Mouse (Mus musculus) lung, embryonic 15.5 days (tissue): ENCODE measurements around the gene Sgk1. TPM values are rescaled to one million over a fixed set of nuclear protein-coding genes. Genes with fewer than 3 reads are reported as not detected.
"Not testable (repeated sequence)": the region's sequence is repeated elsewhere in the genome, so short reads cannot be mapped to it uniquely, and the experiment has no call there.

Experiments
- ATAC-seq: fragments of 200-750 bp; cut with Nextera tagmentation; 2 replicates; pipeline ENCODE4 v1.8.0; 2017; ENCODE audit warnings: moderate number of reproducible peaks, borderline replicate concordance; ENCODE audit not compliant: low FRiP score, low TSS enrichment; ENCODE audit errors: extremely low read depth
- H3K27ac ChIP-seq: fragments of 300-500 bp; sonication (generic); 2 replicates; pipeline ENCODE4 v1.5.1; 2015; ENCODE audit warnings: moderate library complexity, mild to moderate bottlenecking, inconsistent platforms
- H3K27me3 ChIP-seq: fragments of 300-500 bp; sonication (generic); 2 replicates; pipeline ENCODE4 v1.6.1; 2015; ENCODE audit warnings: inconsistent platforms
- H3K36me3 ChIP-seq: fragments of 300-500 bp; sonication (generic); 2 replicates; pipeline ENCODE4 v1.6.1; 2015; ENCODE audit warnings: inconsistent platforms
- H3K4me1 ChIP-seq: fragments of 300-500 bp; sonication (generic); 2 replicates; pipeline ENCODE4 v1.6.1; 2015; ENCODE audit warnings: inconsistent platforms
- H3K4me2 ChIP-seq: fragments of 300-500 bp; sonication (generic); 2 replicates; pipeline ENCODE4 v1.6.1; 2015; ENCODE audit warnings: inconsistent platforms, mild to moderate bottlenecking, moderate library complexity
- H3K4me3 ChIP-seq: fragments of 300-500 bp; sonication (generic); 2 replicates; pipeline ENCODE4 v1.5.1; 2015; ENCODE audit warnings: mild to moderate bottlenecking, inconsistent platforms
- H3K9ac ChIP-seq: fragments of 300-500 bp; sonication (generic); 2 replicates; pipeline ENCODE4 v1.6.1; 2015; ENCODE audit warnings: inconsistent platforms
- H3K9me3 ChIP-seq: fragments of 300-500 bp; sonication (generic); 2 replicates; pipeline ENCODE4 v1.6.1; 2016; ENCODE audit warnings: inconsistent platforms
- whole genome bisulfite sequencing: fragments of 180-500 bp; shearing (Covaris S2); methylation state at CpG from one replicate; pipeline ENCODE4 v1.1.7; 2015; 5-methylcytosine and 5-hydroxymethylcytosine counted together
- polyA plus RNA-seq: library from polyadenylated mRNA; unstranded; fragments of >200 nt; fragmentation: Nextera tagmentation; extraction: Ambion mirVana; gene quantifications from 2 replicates; pipeline ENCODE4 v1.2.1, GENCODE M21; 2015

The Sgk1 gene
- polyA plus RNA-seq, 1 experiment from 2014 or later, result 47.1 TPM

DNA sequence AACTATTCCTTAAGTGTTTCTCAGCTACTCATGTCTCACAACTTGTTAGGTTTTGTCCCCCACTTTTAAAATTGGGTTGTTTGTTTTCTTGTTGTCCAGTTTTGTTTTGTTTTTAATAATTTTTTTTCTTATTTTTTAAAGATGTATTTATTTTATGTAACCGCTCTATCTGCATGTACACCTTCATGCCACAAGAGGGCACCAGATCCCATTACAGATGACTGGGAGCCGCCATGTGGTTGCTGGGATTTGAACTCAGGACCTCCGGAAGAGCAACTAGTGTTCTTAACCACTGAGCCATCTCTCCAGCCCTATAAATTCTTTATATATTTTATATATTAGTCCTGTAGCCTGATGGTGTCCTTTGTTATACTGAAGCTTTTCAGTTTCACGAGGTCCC is 136.6 kb downstream of the Sgk1 start:
- H3K4me2 ChIP-seq, result no peak overlapping the region
- WGBS, result 91% methylated on average over 4 of the region's 4 CpGs
- H3K4me3 ChIP-seq, result no peak overlapping the region
- no peak overlapping the region for H3K27ac ChIP-seq
- no peak overlapping the region for H3K9ac ChIP-seq
- H3K9me3 ChIP-seq, result no peaks in the 10 kb centered on the region
- H3K27me3 ChIP-seq, result no peaks in the 10 kb centered on the region
- H3K4me1 ChIP-seq, result no peaks in the 10 kb centered on the region
- no peak for ATAC-seq
- H3K36me3 ChIP-seq, result no peaks in the 10 kb centered on the region

DNA sequence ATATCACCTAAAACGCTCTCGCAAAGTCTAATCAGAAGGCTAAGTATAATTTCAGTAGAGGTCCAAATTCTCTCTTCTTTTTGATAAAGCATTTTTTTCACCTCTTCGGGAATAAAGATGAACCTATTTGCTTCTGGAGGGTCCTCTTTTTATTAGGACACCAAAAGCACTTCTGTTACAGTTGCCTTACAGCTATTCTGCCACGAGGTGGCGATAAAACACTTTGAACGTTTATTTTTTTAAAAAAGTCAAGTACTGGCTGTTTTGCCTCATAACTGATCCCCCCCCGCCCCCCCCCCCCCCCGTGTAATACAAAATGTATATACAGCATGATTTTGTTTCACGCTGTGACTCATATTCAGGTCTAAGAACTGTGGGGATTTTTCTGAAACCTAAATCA is 152.3 kb downstream of the Sgk1 start:
- no peaks in the 10 kb centered on the region for H3K4me1 ChIP-seq
- no peak overlapping the region for H3K4me3 ChIP-seq
- 10% methylated on average over 9 of the region's 9 CpGs for WGBS
- no peak for ATAC-seq
- H3K27me3 ChIP-seq, result 0 out of 2 replicates have a peak, but pooled peaks cover 2% of the 10 kb centered on the region
- H3K9me3 ChIP-seq, result no peaks in the 10 kb centered on the region
- no peak overlapping the region for H3K27ac ChIP-seq
- H3K9ac ChIP-seq, result no peak overlapping the region
- no peaks in the 10 kb centered on the region for H3K36me3 ChIP-seq
- H3K4me2 ChIP-seq, result no peak overlapping the region

DNA sequence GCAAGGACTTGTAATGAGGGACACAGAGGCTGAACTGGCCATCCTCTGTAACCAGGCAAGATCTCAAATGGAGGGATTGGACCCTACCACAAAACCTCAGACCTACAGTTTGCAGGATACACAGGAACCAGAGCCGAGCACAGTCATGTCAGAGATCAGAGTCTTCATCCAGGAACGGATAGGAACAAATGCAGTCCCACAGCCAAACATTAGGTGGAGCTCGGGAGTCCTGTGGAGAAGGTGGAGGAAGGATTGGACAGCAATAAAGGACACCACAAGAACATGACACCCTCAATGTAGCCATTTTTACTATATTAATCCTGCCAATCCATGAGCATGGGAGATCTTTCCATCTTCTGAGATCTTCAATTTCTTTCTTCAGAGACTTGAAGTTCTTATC is 154.3 kb downstream of the Sgk1 start:
- H3K36me3 ChIP-seq, H3K9me3 ChIP-seq, H3K27ac ChIP-seq, ATAC-seq, H3K4me3 ChIP-seq, H3K9ac ChIP-seq, H3K4me2 ChIP-seq, H3K27me3 ChIP-seq, H3K4me1 ChIP-seq: not testable (repeated sequence)
- WGBS, result 4% methylated on average over 3 of the region's 3 CpGs

Other genes starting within 250 kb of the Sgk1 start
- not detected in 2 replicates for gene 4930444G20Rik, start 185.9 kb downstream of the Sgk1 start, polyA plus RNA-seq